Mouse (Mus musculus): ENCODE measurements at regions not wholly inside any gene's neighbourhood (a gene's known extent, or its start where the extent isn't known, plus 50 kb on each side); places are given as distances from the start of the nearest gene placed in this dataset.

DNA sequence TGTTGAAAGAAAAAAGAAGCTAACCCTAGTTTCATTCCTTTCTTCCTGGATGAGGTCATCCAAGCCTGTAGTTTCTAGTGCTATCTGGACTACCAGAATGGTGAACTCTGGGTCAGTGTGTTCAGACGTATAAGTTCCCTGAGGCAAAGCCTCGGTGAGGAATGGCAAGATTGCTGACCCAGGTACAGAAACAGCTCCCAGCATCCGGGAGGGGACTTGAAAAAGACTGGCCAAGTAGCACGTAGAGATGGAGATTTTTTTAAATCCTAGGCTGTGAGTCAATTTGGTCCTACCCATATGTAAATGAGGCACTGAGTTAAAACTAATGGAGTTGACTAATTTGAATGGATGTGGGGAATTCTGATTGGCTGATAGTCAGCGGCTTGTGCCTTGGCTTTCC lies 55.0 kb upstream of the Gm11084 start:
- no peak for DNase-seq (ENCODE audit: low spot score in 2 of 2)

DNA sequence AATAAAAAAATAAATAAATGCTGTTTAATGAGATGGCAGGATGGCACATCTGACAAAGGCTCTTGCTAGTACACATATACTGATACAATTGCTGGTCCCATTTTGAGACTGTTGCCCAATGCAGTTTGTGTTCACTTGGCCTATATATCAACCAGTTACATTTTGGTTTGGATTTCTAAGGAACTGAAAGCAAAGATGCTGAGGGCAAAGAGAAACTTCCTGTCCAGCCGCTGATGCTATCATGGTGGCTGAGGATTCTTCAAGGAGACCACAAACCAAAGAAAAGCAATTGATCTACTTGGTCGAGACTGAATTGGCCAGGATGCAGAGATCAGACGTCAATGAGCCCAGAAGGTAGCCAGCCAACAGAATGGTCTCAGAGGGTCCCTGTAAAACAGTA lies 53.5 kb upstream of the Gm11084 start:
- DNase-seq (ENCODE audit: low spot score in 2 of 2): no peak

DNA sequence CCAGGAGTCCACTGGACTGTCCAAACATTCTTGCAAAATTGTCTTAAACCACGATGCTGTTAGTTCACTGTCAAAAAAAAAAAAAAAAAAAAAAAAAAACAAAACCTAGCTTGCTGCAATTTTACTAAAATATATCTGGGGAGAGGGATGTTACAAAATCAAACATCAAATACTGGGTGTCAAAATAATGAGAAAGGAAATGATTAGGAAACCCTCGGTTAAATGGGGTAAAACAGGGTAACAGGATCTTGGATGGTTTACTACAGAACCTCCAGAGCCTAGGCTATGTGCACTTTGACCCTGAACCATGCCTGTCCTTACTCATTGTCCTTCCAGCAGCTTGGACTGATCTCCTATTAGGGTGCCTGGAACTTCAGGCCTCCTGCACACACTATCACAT lies 52.8 kb upstream of the Gm11084 start:
- DNase-seq (ENCODE audit: low spot score in 2 of 2): no peak

DNA sequence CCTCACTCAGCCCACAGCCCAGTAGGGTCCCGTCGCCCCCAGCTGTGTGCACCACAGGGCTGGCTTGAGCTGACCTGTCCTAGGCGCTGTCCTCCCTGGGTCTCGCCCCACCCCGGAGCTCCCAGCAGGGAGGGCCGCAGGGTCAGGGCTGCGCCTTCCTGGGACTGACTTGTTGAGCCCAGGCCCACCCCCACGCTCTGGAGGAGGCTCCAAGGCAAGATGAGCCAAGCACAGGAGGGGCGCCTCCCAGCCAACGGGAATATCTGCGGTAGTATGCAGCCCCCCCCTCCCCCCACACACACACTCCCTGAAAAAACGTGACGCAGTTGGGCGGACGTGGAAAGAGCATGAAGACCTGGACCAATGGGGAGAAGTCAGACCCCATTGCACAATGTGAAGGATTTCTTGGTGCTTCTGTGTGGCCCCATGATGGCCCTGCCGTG lies 51.8 kb upstream of the Gm11084 start:
- peak in 1 of 2 experiments; percentile 33 for DNase-seq (ENCODE audit: low spot score in 2 of 2)

DNA sequence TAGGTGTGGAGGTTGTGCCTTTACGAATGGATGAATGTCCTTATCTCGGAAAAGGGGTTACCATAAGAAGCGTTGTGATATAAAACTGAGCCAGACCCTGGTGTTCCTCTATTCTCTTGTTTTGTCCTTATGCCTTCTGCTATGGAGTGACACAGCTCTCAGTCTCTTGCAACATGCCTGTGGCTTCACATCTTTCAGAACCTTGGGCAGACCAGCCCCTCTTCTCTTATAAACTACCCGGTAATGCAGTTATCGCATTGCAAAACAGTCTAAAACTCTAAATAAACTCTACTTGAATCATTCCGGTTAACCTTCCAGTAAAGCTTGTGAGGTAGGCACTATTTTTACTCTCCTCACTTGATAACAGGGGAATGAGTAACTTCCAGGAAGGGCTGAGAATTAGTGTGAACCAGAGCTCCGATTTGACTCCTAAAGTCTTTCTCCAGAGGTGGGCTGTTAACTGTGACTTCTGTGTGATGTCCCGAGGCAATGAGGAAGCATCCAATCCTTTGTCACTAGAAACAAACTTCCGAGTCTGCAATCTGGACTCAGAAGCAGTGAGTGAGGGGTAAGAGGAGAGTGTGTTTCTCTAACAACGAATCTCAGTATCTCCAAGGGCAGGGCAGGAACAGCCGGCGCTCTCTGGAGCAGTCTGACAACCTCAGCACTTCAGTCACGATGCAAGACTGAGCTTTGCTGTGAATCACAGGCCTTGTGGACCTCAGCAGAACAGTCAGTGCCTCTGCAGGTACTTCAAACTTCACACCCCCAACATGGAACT lies 50.9 kb upstream of the Gm11084 start:
- no peak for DNase-seq (ENCODE audit: low spot score in 2 of 2)
